Mouse (Mus musculus) urinary bladder, adult 2 months (tissue): ENCODE data around the gene Tsacc. TPM values are rescaled to one million over a fixed set of nuclear protein-coding genes. Genes with fewer than 3 reads are reported as not detected.
"Not testable (repeated sequence)": the region's sequence is repeated elsewhere in the genome, so short reads cannot be mapped to it uniquely, and the experiment has no call there.

Experiments used
- DNase-seq: peaks from one replicate; pipeline ENCODE4 v3.0.0; 2022; ENCODE audit warnings: low spot score
- polyA plus RNA-seq: library from polyadenylated mRNA; depleted of rRNA; stranded (reverse); fragments of >200 nt; gene quantifications from 2 replicates; pipeline ENCODE4 v1.2.3, GENCODE M21; 2012; rRNA removed

The Tsacc gene
- 7.4 and 7.9 TPM in 2 replicates for polyA plus RNA-seq

DNA sequence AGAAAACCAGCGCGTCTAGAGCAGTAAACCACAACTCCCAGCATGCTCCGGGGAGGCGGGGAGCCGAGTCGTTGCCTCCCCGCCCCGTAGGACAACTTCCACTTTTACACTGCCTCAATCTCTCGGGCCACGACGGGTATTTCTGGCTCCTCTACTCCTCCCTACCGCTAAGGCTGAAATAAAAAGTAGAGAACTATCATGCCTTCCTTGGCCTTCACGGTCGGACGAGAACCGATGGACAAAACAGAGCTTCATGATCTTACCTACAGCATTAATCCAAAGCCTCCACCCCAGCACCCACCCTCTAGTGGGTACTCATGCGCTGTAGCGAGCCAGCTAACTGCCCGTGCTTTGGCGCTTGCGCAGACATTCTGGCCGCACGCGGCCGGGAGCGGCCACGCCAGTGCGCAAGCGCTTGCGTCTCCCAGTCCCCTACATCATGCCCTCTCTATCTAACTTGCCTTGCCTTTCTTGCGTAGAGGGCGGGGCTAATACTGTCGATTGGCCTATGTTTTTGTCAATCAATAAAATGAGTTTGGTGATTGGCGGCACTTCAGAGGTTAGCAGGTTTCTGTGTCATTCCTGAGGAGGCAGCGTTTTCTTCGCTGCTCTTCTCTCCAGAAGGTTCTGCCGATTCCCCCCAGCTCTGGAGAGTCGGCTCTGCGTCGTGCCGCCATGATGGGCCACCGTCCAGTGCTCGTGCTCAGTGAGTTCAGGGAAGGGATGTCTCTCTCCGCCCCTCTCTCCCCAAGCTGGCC, at the start of gene Tsacc, which contains the start of gene Cct3:
TSS of gene Tsacc (minus strand) at position 439 of the 758 bp plus-strand sequence.
TSS of gene Cct3 (plus strand) at position 556 of the 758 bp plus-strand sequence.
- peak; percentile 84 for DNase-seq

DNA sequence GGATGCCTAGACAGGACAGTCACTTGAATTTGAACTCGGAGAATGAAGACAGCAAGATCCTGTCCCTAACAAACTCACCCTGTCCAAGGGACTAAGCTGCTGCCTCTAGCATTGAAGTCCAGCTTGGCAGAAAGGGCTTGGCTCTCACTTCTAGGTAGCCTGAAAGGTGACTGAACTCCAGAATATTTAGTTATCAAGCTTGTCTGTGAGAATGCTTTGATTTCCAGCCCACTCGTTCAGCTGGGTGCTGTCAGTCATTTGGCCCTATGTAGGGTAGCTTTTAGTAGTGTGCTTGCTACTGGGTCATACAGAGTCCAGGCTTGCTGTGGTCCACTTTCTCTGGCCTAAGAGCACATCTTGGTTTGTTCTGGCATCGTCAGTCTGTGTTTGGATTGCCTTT, 42.2 kb upstream of the Tsacc start:
- DNase-seq: no peak

DNA sequence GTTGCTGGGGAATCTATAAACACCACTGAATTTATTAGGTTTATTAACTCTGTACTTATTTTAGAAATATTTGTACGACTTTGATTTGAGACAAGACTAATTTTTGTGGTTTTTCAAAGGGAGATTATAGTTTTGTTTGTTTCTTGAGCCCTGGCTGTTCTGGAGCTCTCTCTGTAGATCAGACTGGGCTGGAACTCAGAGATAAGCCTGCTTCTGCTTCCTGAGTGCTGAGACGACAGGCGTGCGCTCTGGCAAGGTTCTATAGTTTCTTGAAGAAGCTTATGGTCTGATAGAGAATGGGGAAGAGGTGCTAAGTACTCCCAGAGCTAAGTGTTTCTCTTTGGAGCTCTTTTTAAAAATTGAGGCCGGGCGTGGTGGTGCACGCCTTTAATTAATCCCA, 41.5 kb upstream of the Tsacc start:
- no peak for DNase-seq

DNA sequence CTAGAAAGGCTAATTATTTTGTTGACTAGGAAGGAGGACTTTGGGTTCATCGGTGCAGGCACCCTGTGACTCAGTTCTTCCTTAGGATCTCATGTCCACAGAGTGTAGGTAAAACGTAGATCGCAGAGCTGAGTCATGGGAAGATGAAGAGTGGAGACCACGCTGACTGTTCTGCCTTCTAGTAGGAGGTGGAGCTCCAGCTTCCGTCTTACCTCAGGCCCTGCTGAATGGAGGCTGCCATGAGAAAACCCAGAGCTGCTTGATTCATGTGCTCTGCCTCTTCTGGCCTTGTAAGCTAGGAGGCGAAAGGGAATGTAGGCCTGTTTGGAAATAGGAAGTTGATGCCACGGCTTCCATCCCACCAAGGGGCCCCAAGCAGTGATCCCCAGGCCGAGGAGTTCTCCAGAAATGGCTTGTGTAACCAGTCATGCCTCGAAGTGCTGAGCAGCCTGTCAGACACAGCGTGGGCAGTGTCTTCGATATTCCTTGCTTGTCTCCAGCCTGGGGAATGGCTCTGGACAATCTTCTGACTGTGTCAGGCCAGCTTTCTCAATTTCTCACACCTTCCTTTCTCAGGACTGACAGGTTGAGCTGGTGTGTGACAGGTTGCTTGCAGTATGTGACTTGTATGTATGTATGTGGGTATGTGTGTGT, 40.7 kb upstream of the Tsacc start:
- no peak for DNase-seq

DNA sequence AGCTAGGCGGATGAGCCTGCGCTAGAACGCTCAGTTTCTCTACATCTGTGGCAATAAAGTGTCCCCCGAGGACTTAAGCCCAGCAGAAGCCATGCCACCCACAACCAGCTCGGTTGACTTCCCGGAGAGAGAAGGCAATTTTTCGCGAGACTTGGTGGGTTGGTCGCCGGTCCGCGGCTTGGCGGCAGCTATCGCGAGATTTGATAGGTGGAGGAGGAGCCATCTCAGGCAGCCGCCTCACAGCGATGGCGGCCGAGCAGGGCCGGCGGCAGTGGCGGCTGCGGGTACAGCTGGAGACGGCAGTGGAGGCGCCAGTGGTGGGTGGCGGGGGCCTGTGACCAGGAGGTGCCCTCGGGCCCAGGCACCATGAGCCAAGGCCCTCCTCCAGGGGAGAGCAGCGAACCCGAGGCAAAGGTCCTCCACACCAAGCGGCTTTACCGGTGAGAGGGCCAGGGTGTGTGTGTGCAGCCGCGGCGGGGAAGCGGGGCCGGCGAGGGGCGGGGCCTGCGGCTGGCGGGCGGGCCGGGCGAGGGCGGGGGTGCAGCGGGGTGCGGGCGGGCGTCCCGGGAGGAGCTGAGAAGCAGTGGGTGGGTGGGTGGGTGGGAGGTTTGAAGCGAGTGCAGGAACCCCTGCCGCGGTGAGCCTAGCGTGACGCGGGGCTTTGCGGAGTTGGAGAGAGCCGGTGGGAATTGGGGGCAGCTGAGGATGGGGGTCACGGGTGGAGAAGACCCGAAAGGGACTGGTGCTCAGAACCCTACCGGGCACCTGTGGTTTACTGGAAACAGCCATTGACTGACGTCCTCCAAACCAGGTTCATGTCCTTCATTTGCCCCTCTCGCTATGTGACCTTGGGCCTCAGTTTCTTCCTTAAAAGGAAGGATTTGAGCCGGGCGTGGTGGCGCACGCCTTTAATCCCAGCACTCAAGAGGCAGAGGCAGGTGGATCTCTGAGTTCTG, 39.5 kb upstream of the Tsacc start, which contains the start of the genes Tmem79 and Smg5:
TSS of gene Tmem79 (minus strand) at position 91 of the 956 bp plus-strand sequence.
TSS of gene Smg5 (plus strand) at position 203 of the 956 bp plus-strand sequence.
- peak; percentile 97 for DNase-seq

DNA sequence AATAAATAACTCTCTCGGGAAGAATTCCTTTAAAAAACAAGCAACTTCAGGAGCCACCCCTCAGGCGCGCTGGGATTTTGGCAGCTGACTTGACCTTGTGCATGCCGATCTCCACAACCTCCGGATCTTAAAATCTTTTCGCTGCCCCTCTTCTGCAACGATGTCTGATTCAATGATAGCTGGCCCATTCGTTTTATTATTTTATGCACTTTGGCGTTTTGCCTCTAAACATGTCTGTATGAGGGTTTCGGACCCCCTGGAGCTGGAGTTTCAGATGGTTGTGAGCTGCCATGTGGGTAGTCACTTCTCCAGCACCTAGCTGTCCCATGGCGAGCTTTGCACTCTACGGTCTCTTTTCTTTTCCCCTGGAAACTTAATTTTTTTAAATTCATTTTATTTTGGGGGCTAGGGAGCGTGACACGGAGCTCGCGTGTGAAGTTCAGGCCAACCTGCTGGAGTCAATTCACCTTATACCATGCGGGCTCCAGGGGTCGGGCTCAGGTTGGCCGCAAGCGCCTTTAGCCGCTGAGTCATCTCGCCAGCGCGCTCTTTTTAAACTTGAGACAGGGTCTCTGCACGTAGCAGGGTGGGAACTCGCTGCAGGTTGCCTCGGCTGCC, 38.7 kb upstream of the Tsacc start:
- DNase-seq: no peak

DNA sequence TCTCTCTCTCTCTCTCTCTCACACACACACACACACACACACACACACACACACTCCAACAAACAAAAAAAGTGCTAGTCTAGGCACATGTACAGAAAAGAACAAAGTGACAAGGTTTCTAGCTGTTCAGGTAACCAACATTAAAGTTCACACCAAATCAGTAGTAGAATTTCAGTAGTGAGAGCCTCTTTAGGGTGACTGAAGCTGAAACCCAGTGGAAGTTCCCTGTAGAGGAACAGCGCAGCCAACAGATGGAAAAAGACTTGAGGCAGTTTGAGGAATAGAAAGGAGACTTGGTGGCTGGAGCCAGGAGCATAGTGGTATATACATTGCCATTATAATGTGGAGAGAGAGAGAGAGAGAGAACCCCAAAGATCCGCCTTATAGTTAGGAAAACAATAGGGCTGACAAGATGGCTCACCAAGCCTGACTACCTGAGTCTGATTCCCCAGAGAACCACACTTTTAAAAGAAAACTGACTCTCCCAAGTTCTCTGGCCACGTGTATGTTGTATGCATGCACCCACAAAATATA, 38.2 kb upstream of the Tsacc start:
- no peak for DNase-seq

DNA sequence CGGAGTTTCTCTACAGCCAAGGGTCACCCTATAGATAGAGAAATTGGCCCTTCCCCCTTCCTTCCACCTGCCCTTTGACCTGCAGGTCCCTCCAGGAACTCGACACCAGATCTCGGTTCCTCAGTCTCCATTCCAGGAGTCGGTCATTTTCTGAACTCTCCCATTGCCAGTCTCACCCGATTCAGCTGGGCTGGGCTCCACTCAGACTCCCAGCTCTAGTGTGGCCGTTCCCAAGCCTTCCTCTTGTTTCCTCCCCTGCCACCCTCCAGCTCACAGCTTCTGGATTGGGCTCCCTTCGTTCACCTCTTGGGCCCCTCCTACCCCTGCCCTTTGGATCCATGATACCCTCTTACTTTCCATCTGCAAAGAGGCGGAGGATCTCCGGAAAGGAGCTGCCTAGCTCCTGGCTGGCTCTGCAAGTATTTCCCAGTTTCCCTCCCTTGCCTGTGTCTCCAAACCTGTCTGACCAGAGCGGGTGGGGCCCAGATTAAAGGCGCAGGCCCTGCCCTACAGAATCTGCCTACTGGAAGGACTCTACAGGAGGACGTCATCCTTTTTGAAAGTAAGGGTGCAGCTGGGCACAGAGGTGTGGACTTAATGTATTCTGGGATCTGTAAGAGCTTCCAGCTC, 37.3 kb upstream of the Tsacc start:
- no peak for DNase-seq

DNA sequence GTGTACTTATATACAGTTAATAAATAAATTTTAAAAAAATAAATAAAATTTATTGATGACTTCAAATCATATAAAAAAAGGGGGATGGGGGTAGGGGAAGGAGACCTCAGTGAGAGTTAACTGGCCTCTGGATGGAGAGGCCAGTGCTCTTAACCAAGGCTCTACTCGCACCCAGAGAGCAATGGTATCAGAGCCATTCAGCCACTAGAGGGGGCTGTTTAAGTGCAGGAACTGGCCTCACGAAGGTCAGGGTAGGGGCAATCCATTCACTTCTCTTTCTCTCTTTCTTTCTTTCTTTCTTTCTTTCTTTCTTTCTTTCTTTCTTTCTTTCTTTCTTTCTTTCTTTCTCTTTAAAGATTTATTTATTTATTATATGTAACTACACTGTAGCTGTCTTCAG, 34.5 kb upstream of the Tsacc start:
- no peak for DNase-seq

DNA sequence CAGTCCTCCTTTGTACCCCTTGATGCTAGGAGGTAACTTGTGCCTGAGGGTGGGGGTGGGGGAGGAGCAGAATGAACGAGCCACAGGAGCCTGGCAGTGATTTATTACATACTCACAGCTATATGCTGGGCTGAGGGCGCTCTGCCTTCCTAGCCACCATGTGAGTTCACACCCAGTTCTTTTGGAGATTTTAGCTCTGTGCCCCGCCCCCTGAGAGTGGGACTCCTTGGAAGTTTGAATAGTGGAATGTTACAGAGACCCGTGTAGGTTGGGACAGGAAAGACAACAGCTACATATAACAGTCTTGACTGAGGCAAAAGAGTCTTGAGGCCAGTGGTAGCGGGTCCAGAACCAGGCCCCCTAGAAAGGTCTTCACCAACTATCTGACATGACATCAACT, 32.2 kb upstream of the Tsacc start:
- DNase-seq: no peak

DNA sequence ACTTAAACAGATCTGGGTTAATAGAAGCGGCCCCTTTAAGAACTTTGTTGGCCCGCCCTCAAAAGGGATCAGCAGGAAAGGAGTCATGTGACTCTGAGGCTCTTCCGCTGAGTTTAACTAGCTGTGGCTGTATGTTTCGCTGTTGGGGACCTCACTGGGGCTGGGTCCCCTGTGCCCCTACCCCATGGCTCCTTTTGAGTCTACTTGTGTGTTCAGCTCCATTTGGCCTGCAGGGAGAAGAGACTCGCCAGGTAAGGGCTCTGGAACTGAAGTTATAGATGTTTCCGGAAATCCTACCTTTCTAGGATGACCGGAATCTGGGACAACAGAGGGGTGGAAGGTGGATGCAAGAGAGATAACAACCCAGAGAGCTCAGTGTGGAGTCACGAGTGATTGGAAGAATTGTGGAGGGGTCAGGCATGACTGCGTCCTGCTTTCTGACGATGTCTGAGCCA, 28.2 kb upstream of the Tsacc start, which contains the start of gene Glmp:
TSS of gene Glmp (plus strand) at position 73 of the 455 bp plus-strand sequence.
- peak; percentile 31 for DNase-seq

DNA sequence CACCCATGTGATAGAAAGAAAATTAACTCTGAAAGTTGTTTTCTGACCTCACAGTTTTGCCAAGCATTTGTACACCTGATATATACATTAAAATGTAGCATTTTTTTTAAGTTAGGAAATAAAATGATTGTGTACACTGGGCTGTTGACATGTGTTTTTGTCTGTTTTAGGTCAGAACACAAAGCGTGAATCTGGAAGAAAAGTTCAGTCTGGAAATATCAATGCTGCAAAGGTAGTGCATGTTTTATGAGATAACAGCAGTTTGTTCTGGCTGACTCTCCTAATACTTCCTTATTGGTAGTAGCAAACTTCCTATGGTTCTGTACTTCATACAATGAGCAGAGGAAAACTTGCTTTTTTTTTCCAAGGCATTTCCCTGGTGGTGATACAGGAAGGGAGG, 2.4 kb upstream of the Tsacc start:
- no peak for DNase-seq

DNA sequence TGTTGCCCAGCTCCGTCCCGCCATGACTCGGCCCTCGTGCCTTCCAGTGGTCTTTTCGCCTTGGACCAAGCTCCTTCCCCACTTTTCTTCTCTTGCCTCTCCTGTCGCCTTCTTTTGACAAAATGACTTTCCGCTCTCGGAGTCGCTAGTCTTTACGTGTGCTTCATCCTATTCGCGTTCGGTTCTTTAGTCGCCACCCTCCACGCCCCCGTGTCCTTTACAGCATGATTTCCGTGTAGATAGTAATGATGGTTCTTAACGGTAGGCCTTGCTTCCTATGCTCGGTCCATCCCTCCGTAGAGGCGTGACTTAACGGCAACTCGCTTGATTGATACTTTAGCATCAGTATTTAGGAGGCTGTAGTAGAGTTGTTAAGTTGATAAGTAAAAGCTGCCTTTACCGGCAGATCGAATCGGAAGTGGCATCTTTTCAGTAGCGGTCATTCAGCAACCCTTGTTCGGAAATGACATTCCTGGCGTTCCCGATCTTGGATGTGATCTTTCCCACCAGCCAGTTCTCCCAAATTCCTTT, 587 bp upstream of the Tsacc start:
- no peak for DNase-seq

DNA sequence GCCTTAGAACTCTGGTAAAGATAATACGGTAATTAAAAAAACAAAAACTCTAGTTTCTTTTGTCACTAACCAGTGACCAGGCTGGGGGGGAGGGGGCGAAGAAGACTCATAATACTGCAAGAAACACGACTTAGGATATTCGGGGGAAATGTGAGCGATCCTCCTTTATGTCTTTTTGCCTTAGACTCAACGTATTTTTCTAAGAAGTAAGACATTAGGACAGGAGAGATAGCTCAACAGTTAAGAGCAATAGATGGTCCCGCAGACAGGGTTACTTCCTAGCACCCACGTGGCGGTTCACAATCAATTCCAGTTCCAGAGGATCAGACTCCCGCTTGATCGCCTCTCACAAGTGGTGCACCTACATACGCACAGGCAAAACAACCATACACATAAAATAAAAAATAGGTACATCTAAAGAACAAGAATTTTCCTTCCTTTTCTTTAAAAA, 664 bp downstream of the Tsacc start:
- no peak for DNase-seq

DNA sequence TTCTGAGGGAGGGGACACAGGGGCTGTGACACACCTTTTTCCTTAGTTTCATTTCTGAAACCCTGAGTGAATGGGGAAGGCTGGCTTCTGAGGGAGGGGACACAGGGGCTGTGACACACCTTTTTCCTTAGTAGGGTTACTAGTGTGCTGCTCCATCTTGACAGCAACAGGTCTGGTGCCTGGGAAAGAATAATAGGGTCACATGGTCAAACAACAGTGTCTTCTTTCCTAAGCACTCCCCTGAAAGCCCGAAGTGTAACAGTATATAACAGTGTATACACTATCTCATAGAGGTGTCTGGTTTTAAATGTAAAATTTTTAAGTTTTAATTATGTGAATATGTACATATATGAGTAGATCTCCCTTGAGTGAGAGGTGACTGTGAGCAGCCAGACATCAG, 1.5 kb downstream of the Tsacc start:
- DNase-seq: not testable (repeated sequence)

DNA sequence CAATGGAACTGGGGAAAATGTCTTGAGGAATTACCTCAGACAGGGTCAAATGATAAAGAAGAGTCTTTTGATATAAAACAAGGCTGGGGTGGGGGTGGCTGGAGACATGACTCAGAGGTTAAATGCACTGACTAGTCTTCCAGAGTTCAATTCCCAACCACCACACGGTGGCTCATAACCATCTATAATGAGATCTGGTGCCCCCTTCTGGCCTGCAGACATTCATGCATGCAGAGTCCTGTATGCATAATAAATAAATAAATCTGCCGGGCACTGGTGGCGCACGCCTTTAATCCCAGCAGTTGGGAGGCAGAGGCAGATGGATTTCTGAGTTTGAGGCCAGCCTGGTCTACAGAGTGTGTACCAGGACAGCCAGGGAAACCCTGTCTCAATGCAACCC, 4.8 kb downstream of the Tsacc start:
- no peak for DNase-seq

DNA sequence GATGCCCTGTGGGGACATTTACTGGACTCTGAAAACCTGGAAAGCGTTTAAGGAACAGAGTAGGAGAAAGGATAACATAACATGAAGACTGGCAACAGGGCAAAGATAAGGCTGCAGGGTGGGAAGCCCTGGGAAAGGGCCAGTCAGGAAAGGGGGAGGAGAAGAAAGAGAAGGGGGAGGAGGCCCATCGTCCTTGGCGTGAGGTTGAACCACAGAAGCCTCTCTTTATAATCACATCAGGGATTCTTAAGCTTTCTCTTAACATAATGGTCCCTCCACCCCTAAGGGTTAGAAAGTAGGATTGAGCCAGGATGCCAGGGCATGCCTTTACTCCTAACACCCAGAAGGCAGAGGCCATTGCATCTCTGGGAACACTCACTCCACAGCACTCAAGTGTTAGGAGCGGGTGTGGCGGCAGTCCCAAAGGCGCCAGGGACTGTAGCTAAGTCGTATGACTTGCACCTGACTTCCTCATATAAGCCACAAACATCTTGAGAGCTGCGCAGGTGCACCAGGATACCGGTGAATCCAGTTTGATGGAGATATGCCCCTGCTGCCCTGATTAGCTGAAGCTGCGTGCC, 8.6 kb downstream of the Tsacc start:
- DNase-seq: not testable (repeated sequence)

DNA sequence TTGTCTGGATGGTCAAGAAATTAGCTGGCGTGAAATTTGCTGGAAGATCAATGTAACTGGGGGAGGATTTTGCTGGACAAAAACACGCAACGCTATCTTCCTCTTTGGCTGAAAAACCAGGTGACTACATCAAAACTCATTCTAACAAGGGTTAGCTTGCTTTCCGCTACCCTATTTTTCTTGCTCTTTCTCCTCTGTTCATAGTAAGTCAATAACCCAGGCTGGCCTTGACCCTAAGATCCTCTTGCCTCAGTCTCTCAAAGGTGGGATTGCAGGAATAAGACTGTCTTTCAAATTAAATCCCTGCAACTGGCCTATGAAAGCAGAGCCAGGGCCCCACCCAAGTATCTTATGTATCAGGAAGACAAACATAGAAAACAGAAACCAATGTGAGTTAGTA, 9.7 kb downstream of the Tsacc start, which contains the start of gene Gm38392:
TSS of gene Gm38392 (minus strand) at position 101 of the 400 bp plus-strand sequence.
- DNase-seq: no peak

DNA sequence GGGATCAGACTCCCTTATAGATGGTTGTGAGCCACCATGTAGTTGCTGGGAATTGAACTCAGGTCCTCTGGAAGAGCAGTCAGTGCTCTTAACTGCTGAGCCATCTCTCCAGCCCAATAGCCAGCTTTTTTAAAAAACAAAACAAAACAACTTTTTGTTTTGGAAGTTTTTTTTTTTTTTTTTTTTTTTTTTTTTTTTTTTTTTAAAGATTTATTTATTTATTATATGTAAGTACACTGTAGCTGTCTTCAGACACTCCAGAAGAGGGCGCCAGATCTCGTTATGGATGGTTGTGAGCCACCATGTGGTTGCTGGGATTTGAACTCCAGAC, 11.3 kb downstream of the Tsacc start:
- DNase-seq: not testable (repeated sequence)
